Mouse (Mus musculus): ENCODE measurements around the gene Spns3. TPM values are rescaled to one million over a fixed set of nuclear protein-coding genes. Genes with fewer than 3 reads are reported as not detected.

Spns3 gene
- polyA plus RNA-seq, 1 experiment from 2014 or later: 0.25 TPM

GRCm38 (mm10) chr11:72507651-72508050, 42.7 kb downstream of the Spns3 start:
- no peak overlapping the region for H3K4me2 ChIP-seq (ENCODE audit: low read depth, low read length)
- ATAC-seq (ENCODE audit: low read depth): no peak
- H3K27ac ChIP-seq (ENCODE audit: low read length): no peak overlapping the region
- H3K4me3 ChIP-seq (ENCODE audit: low read length): no peak overlapping the region
- H3K9ac ChIP-seq (ENCODE audit: low read length): no peak overlapping the region
- H3K9me3 ChIP-seq (ENCODE audit: control insufficient read depth, low read length): no peaks in the 10 kb centered on the region
- no peaks in the 10 kb centered on the region for H3K27me3 ChIP-seq (ENCODE audit: control insufficient read depth, insufficient read depth, low read depth, low read length)
- no peaks in the 10 kb centered on the region for H3K4me1 ChIP-seq (replicated peaks; ENCODE audit: control insufficient read depth, insufficient read depth, low read length)
- no peaks in the 10 kb centered on the region for H3K36me3 ChIP-seq (ENCODE audit: control insufficient read depth, insufficient read depth, low read length)

DNA sequence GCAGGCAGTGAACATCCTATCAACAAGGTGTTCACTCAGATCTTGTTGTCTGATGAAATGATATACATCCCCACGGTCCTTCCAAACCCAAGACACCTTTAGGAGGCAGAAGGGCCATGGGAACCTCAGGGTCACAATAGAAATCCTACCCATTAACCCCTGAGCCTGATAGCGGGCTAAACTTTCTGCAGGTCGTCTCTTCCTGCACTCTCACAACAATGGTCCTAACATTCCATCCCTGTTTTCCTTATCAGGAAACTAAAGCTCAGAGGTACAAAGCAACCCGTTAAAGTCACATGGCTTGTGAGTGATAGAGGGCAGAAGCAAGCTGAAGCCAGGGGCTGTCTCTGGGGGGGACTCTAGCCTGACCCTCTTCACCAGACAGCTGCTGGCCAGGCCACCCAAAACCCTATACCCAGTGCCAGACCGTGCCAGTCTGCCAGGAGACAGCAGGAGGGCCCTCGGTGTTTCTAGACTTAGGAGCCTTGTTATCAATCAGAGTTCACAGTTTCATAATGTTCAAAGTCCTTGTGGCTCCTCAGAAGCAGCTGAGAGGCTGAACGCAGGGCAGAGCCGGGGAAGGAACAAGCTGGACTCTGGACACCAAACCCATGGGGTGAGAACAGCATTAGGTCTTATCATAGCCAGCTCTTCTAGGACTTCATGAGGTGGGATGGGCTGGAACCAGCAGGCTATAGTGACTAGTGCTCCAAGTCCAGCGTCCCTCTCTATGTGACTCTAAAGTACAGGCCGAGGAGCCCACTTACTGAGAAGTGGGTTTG, 46.1 kb downstream of the Spns3 start:
- no peaks in the 10 kb centered on the region for H3K27me3 ChIP-seq (ENCODE audit: control insufficient read depth, insufficient read depth, low read depth, low read length)
- no peaks in the 10 kb centered on the region for H3K9me3 ChIP-seq (ENCODE audit: control insufficient read depth, low read length)
- no peak overlapping the region for H3K9ac ChIP-seq (ENCODE audit: low read length)
- no peak overlapping the region for H3K4me2 ChIP-seq (ENCODE audit: low read depth, low read length)
- H3K4me1 ChIP-seq (replicated peaks; ENCODE audit: control insufficient read depth, insufficient read depth, low read length): no peaks in the 10 kb centered on the region
- H3K36me3 ChIP-seq (ENCODE audit: control insufficient read depth, insufficient read depth, low read length): no peaks in the 10 kb centered on the region
- WGBS: 55% methylated on average over 10 of the region's 10 CpGs
- no peak overlapping the region for H3K4me3 ChIP-seq (ENCODE audit: low read length)
- H3K27ac ChIP-seq (ENCODE audit: low read length): no peak overlapping the region
- no peak for ATAC-seq (ENCODE audit: low read depth)

DNA sequence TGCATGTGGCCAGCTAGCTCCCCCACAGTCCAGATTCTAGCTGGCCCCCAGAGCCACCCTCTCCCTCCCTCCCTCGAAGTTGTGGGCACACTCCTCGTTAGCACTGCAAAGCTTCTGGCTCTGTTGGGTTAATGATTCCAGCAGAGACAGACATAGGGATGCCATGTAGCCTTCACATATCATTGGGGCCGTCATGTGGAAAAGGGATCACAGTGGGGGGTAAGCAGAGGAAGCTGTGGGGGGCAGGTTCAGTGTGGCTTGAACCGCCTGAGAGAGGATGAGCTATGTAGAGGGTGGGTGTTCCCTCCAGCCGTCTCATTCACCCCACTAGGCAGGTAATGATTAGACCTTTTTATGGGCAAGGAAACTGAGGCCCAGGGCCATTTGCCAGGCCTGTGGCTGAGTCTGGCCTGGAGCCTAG, 46.8 kb downstream of the Spns3 start:
- 36% methylated on average over 5 of the region's 5 CpGs for WGBS
- Histone ChIP-seq H3K36me3 (ENCODE audit: control insufficient read depth, insufficient read depth, low read length) (no peaks in the 10 kb centered on the region), H3K4me2 (ENCODE audit: low read depth, low read length) (no peak overlapping the region), H3K9ac (ENCODE audit: low read length) (no peak overlapping the region), H3K4me1 (replicated peaks; ENCODE audit: control insufficient read depth, insufficient read depth, low read length) (no peaks in the 10 kb centered on the region), H3K27ac (ENCODE audit: low read length) (no peak overlapping the region), H3K9me3 (ENCODE audit: control insufficient read depth, low read length) (no peaks in the 10 kb centered on the region), H3K27me3 (ENCODE audit: control insufficient read depth, insufficient read depth, low read depth, low read length) (no peaks in the 10 kb centered on the region), H3K4me3 (ENCODE audit: low read length) (no peak overlapping the region)
- ATAC-seq (ENCODE audit: low read depth): no peak

- Histone ChIP-seq H3K9ac (ENCODE audit: low read length) (no peak overlapping the region), H3K9me3 (ENCODE audit: control insufficient read depth, low read length) (no peaks in the 10 kb centered on the region), H3K4me3 (ENCODE audit: low read length) (no peak overlapping the region), H3K36me3 (ENCODE audit: control insufficient read depth, insufficient read depth, low read length) (no peaks in the 10 kb centered on the region), H3K4me1 (replicated peaks; ENCODE audit: control insufficient read depth, insufficient read depth, low read length) (no peaks in the 10 kb centered on the region), H3K27ac (ENCODE audit: low read length) (no peak overlapping the region), H3K4me2 (ENCODE audit: low read depth, low read length) (no peak overlapping the region), H3K27me3 (ENCODE audit: control insufficient read depth, insufficient read depth, low read depth, low read length) (no peaks in the 10 kb centered on the region)
- WGBS: 23% methylated on average over 8 of the region's 8 CpGs
- ATAC-seq (ENCODE audit: low read depth): no peak
Measured at GRCm38 (mm10) chr11:72502236-72502635, 48.1 kb downstream of the Spns3 start.

- H3K4me1 ChIP-seq (replicated peaks; ENCODE audit: control insufficient read depth, insufficient read depth, low read length): no peaks in the 10 kb centered on the region
- ATAC-seq (ENCODE audit: low read depth): no peak
- no peak overlapping the region for H3K27ac ChIP-seq (ENCODE audit: low read length)
- H3K36me3 ChIP-seq (ENCODE audit: control insufficient read depth, insufficient read depth, low read length): no peaks in the 10 kb centered on the region
- H3K4me3 ChIP-seq (ENCODE audit: low read length): no peak overlapping the region
- 28% methylated on average over 5 of the region's 5 CpGs for WGBS
- no peak overlapping the region for H3K9ac ChIP-seq (ENCODE audit: low read length)
- H3K9me3 ChIP-seq (ENCODE audit: control insufficient read depth, low read length): no peaks in the 10 kb centered on the region
- H3K4me2 ChIP-seq (ENCODE audit: low read depth, low read length): no peak overlapping the region
- H3K27me3 ChIP-seq (ENCODE audit: control insufficient read depth, insufficient read depth, low read depth, low read length): no peaks in the 10 kb centered on the region
Measured at GRCm38 (mm10) chr11:72501426-72502002, 48.8 kb downstream of the Spns3 start.

- no peaks in the 10 kb centered on the region for H3K9me3 ChIP-seq (ENCODE audit: control insufficient read depth, low read length)
- no peak overlapping the region for H3K4me3 ChIP-seq (ENCODE audit: low read length)
- no peaks in the 10 kb centered on the region for H3K36me3 ChIP-seq (ENCODE audit: control insufficient read depth, insufficient read depth, low read length)
- H3K4me1 ChIP-seq (replicated peaks; ENCODE audit: control insufficient read depth, insufficient read depth, low read length): no peaks in the 10 kb centered on the region
- H3K27ac ChIP-seq (ENCODE audit: low read length): no peak overlapping the region
- H3K27me3 ChIP-seq (ENCODE audit: control insufficient read depth, insufficient read depth, low read depth, low read length): no peaks in the 10 kb centered on the region
- ATAC-seq (ENCODE audit: low read depth): no peak
- WGBS: 85% methylated on average over 4 of the region's 4 CpGs
- H3K9ac ChIP-seq (ENCODE audit: low read length): no peak overlapping the region
- H3K4me2 ChIP-seq (ENCODE audit: low read depth, low read length): no peak overlapping the region
Measured at GRCm38 (mm10) chr11:72500139-72500538, 50.2 kb downstream of the Spns3 start.

DNA sequence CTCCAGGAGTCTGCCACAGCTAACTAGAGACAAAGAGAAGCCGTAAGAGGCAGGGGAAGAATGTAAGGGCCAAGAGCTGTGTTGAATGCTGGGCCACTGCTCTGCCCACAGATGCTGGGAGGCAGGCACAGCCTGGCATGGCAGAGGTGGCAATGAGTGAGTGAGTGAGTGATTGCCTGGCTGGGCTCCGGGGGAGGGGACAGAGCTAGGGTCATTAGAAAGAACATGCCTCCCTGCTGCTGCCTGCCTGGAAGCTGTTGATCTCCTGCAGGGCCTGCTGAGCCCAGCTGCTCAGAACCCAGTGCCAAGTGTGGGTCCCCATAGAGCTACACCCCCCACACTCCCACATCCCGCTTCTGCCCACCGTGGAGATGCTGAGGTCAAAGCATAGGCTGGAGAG, 52.9 kb downstream of the Spns3 start:
- no peak overlapping the region for H3K4me2 ChIP-seq (ENCODE audit: low read depth, low read length)
- H3K4me1 ChIP-seq (replicated peaks; ENCODE audit: control insufficient read depth, insufficient read depth, low read length): no peaks in the 10 kb centered on the region
- H3K27me3 ChIP-seq (ENCODE audit: control insufficient read depth, insufficient read depth, low read depth, low read length): no peaks in the 10 kb centered on the region
- H3K27ac ChIP-seq (ENCODE audit: low read length): no peak overlapping the region
- no peak overlapping the region for H3K4me3 ChIP-seq (ENCODE audit: low read length)
- no peak overlapping the region for H3K9ac ChIP-seq (ENCODE audit: low read length)
- no peak for ATAC-seq (ENCODE audit: low read depth)
- 23% methylated on average over 4 of the region's 4 CpGs for WGBS
- H3K36me3 ChIP-seq (ENCODE audit: control insufficient read depth, insufficient read depth, low read length): no peaks in the 10 kb centered on the region
- no peaks in the 10 kb centered on the region for H3K9me3 ChIP-seq (ENCODE audit: control insufficient read depth, low read length)

- no peak overlapping the region for H3K27ac ChIP-seq (ENCODE audit: low read length)
- no peaks in the 10 kb centered on the region for H3K27me3 ChIP-seq (ENCODE audit: control insufficient read depth, insufficient read depth, low read depth, low read length)
- ATAC-seq (ENCODE audit: low read depth): no peak
- WGBS: 33% methylated on average over 1 of the region's 1 CpGs
- H3K4me3 ChIP-seq (ENCODE audit: low read length): no peak overlapping the region
- H3K36me3 ChIP-seq (ENCODE audit: control insufficient read depth, insufficient read depth, low read length): no peaks in the 10 kb centered on the region
- no peaks in the 10 kb centered on the region for H3K4me1 ChIP-seq (replicated peaks; ENCODE audit: control insufficient read depth, insufficient read depth, low read length)
- no peak overlapping the region for H3K9ac ChIP-seq (ENCODE audit: low read length)
- no peak overlapping the region for H3K4me2 ChIP-seq (ENCODE audit: low read depth, low read length)
- no peaks in the 10 kb centered on the region for H3K9me3 ChIP-seq (ENCODE audit: control insufficient read depth, low read length)
Measured at GRCm38 (mm10) chr11:72496775-72497174, 53.5 kb downstream of the Spns3 start.

- Histone ChIP-seq H3K4me2 (ENCODE audit: low read depth, low read length) (no peak overlapping the region), H3K9me3 (ENCODE audit: control insufficient read depth, low read length) (no peaks in the 10 kb centered on the region), H3K36me3 (ENCODE audit: control insufficient read depth, insufficient read depth, low read length) (no peaks in the 10 kb centered on the region), H3K27ac (ENCODE audit: low read length) (no peak overlapping the region), H3K27me3 (ENCODE audit: control insufficient read depth, insufficient read depth, low read depth, low read length) (no peaks in the 10 kb centered on the region), H3K4me1 (replicated peaks; ENCODE audit: control insufficient read depth, insufficient read depth, low read length) (no peaks in the 10 kb centered on the region), H3K4me3 (ENCODE audit: low read length) (no peak overlapping the region), H3K9ac (ENCODE audit: low read length) (no peak overlapping the region)
- WGBS: 54% methylated on average over 3 of the region's 3 CpGs
- ATAC-seq (ENCODE audit: low read depth): no peak
Measured at GRCm38 (mm10) chr11:72496066-72496465, 54.2 kb downstream of the Spns3 start.

Measured in lung, embryonic 16.5 days (tissue).